Mouse (Mus musculus): Measurements from ENCODE around the gene Slc9a8. TPM values are rescaled to one million over a fixed set of nuclear protein-coding genes. Genes with fewer than 3 reads are reported as not detected.

Slc9a8 gene
- total and polyA plus RNA-seq, 2 experiments from 2014 or later, result 17.9 to 43.1 TPM

GRCm38 (mm10) chr2:167490813-167491525 lies 69.5 kb downstream of the Slc9a8 start:
- no peaks in the 10 kb centered on the region for H3K27me3 ChIP-seq (ENCODE audit: insufficient read depth, low read length)
- no peaks in the 10 kb centered on the region for H3K9me3 ChIP-seq (ENCODE audit: low read length)
- H3K36me3 ChIP-seq (ENCODE audit: insufficient read depth, low read length), result no peaks in the 10 kb centered on the region
- peak overlapping the region; percentile 99 for H3K9ac ChIP-seq (replicated peaks; ENCODE audit: low read length)
- peak overlapping the region; percentile 89 for H3K4me2 ChIP-seq (ENCODE audit: low read depth, low read length)
- H3K27ac ChIP-seq, result peak overlapping the region; percentile 99
- no peak for TF ChIP-seq CTCF (IDR thresholded peaks at IDR 0.05; ENCODE audit: low read depth)
- DNase-seq (ENCODE audit: low spot score), result peak; percentile 76
- peak; percentile 70 for ATAC-seq
- 58% methylated on average over 4 of the region's 4 CpGs for WGBS
- H3K4me3 ChIP-seq (ENCODE audit: low read length), result peak overlapping the region; percentile 100
- peaks cover 24% of the 10 kb centered on the region for H3K4me1 ChIP-seq (ENCODE audit: insufficient read depth, low read length)

- peak within 1 kb of the TSS; percentile 99 for H3K9ac ChIP-seq (replicated peaks; ENCODE audit: low read length)
- H3K4me3 ChIP-seq (ENCODE audit: low read length), result peak within 1 kb of the TSS; percentile 100
- ATAC-seq (peak; percentile 45), DNase-seq (ENCODE audit: low spot score) (peak; percentile 28)
- peak within 1 kb of the TSS; percentile 89 for H3K4me2 ChIP-seq (ENCODE audit: low read depth, low read length)
- peaks cover 15% of the 10 kb centered on the region for H3K4me1 ChIP-seq (ENCODE audit: insufficient read depth, low read length)
- TF ChIP-seq CTCF (IDR thresholded peaks at IDR 0.05; ENCODE audit: low read depth), result no peak
- no peaks in the 10 kb centered on the region for H3K36me3 ChIP-seq (ENCODE audit: insufficient read depth, low read length)
- peak within 1 kb of the TSS; percentile 99 for H3K27ac ChIP-seq
- 2% methylated on average over 52 of the region's 52 CpGs for WGBS
- no peaks in the 10 kb centered on the region for H3K27me3 ChIP-seq (ENCODE audit: insufficient read depth, low read length)
- H3K9me3 ChIP-seq (ENCODE audit: low read length), result no peaks in the 10 kb centered on the region
Measured at GRCm38 (mm10) chr2:167491757-167492708, 70.5 kb downstream of the Slc9a8 start, which contains the start of gene Rnf114. Rnf114 (plus strand) TSS chr2:167492645.

GRCm38 (mm10) chr2:167492713-167493636 lies 71.5 kb downstream of the Slc9a8 start, which contains the start of gene Spata2:
Spata2 (minus strand) TSS chr2:167492887.
- H3K4me1 ChIP-seq (ENCODE audit: insufficient read depth, low read length), result peaks cover 15% of the 10 kb centered on the region
- peak; percentile 96 for DNase-seq (ENCODE audit: low spot score)
- TF ChIP-seq CTCF (IDR thresholded peaks at IDR 0.05; ENCODE audit: low read depth), result no peak
- ATAC-seq, result peak; percentile 89
- H3K27me3 ChIP-seq (ENCODE audit: insufficient read depth, low read length), result no peaks in the 10 kb centered on the region
- peak within 1 kb of the TSS; percentile 100 for H3K4me3 ChIP-seq (ENCODE audit: low read length)
- H3K9ac ChIP-seq (replicated peaks; ENCODE audit: low read length), result peak within 1 kb of the TSS; percentile 99
- 1% methylated on average over 63 of the region's 63 CpGs for WGBS
- H3K36me3 ChIP-seq (ENCODE audit: insufficient read depth, low read length), result no peaks in the 10 kb centered on the region
- H3K9me3 ChIP-seq (ENCODE audit: low read length), result no peaks in the 10 kb centered on the region
- peak within 1 kb of the TSS; percentile 89 for H3K4me2 ChIP-seq (ENCODE audit: low read depth, low read length)
- H3K27ac ChIP-seq, result peak within 1 kb of the TSS; percentile 99

- H3K9me3 ChIP-seq (ENCODE audit: low read length), result no peaks in the 10 kb centered on the region
- no peaks in the 10 kb centered on the region for H3K36me3 ChIP-seq (ENCODE audit: insufficient read depth, low read length)
- no peak overlapping the region for H3K27ac ChIP-seq
- ATAC-seq, result no peak
- H3K4me2 ChIP-seq (ENCODE audit: low read depth, low read length), result no peak overlapping the region
- no peak for DNase-seq (ENCODE audit: low spot score)
- no peak overlapping the region for H3K9ac ChIP-seq (replicated peaks; ENCODE audit: low read length)
- no peaks in the 10 kb centered on the region for H3K27me3 ChIP-seq (ENCODE audit: insufficient read depth, low read length)
- peaks cover 5% of the 10 kb centered on the region; the same call in 1 of the 2 replicates for H3K4me1 ChIP-seq (ENCODE audit: insufficient read depth, low read length)
- no peak overlapping the region for H3K4me3 ChIP-seq (ENCODE audit: low read length)
- WGBS, result 81% methylated on average over 7 of the region's 7 CpGs
- no peak for TF ChIP-seq CTCF (IDR thresholded peaks at IDR 0.05; ENCODE audit: low read depth)
Measured at GRCm38 (mm10) chr2:167496437-167496836, 74.9 kb downstream of the Slc9a8 start.

GRCm38 (mm10) chr2:167497272-167497671 lies 75.8 kb downstream of the Slc9a8 start:
- Histone ChIP-seq H3K27ac (no peak overlapping the region), H3K4me3 (ENCODE audit: low read length) (no peak overlapping the region), H3K27me3 (ENCODE audit: insufficient read depth, low read length) (no peaks in the 10 kb centered on the region), H3K4me1 (ENCODE audit: insufficient read depth, low read length) (no peaks in the 10 kb centered on the region), H3K4me2 (ENCODE audit: low read depth, low read length) (no peak overlapping the region), H3K36me3 (ENCODE audit: insufficient read depth, low read length) (no peaks in the 10 kb centered on the region), H3K9ac (replicated peaks; ENCODE audit: low read length) (no peak overlapping the region), H3K9me3 (ENCODE audit: low read length) (no peaks in the 10 kb centered on the region)
- DNase-seq (ENCODE audit: low spot score) (peak; percentile 45), ATAC-seq (no peak)
- TF ChIP-seq CTCF (IDR thresholded peaks at IDR 0.05; ENCODE audit: low read depth), result peak; percentile 67
- 84% methylated on average over 5 of the region's 5 CpGs for WGBS

All from hindbrain, postnatal 0 days (tissue).